Mouse (Mus musculus) CD4-positive naive resting alpha-beta T cell, adult 76 days (primary cell): ENCODE measurements around the gene Ccl4. TPM values are rescaled to one million over a fixed set of nuclear protein-coding genes. Genes with fewer than 3 reads are reported as not detected.

Experiments used
- total RNA-seq: library from RNA; stranded (reverse); gene quantifications from one replicate; pipeline ENCODE4 v1.2.4, GENCODE M21; 2023

The Ccl4 gene
- total RNA-seq = 11.0 TPM

DNA sequence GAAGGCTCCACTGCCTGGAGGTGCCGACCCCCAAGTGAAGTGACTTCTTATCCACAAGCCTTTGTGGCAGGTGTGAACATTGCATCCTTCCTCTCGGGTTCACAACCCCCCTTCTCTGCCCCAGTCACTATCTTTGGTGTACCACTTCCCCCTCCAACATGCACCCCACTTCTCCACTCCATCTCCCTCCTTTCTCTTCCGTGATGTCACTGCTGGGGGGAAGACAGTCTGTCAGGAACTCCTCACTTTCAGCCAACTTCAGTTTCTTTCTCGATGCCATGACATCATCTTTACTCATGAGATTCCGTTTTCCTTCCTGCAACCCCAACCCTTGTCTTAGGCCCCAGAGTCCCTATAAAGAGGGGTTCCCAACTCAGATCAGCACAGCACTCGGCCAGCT is at the start of gene Ccl4:
Gene Ccl4, plus strand, starts transcription at position 381 of the 400 bp plus-strand sequence.

DNA sequence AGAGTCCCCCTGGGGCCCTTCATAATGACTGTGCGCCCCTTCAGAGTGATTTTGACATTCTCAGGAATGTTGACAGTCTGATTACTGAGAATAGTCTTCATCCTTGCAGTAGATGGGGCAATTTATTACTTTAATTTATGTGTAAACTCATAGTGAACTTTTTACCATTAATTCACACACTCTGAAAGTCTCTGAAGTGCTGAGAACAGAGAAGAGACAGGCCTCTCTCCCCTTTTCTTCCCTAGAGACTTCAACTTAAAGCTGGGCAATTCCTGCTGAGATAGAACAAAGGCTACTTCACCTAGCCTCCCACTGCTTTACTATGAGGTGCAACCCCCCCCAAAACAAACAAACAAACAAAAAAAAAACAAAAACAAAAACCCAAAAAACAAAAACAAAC is 16.9 kb upstream of the Ccl4 start, which contains the start of gene Rpl9-ps1:
Gene Rpl9-ps1, minus strand, starts transcription at position 101 of the 400 bp plus-strand sequence.

DNA sequence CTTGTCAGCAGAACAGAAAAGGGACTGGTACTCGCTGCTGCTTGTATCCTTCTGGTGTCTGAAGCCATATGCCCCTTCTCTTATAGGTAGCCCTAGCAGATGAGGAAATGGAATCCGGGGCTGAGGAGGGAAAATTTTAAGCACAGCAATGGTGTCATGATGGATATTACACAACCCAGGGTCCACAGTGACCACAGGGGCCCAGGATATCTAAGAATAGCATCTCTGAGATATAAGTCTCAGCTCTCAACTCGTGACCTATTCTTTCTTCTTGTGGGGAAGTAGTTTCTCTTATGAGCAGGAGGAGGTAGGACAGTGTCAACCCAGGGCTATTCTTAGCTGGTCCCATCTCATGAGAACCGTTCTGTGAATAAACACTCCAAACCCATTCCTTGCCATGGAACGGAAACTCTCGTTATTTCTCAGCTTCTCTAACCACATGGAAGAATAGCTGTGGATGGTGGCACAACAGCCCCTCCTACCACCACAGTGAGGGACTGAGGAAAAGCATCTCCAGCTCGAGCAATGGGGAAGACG is 13.0 kb upstream of the Ccl4 start, which contains the start of gene Ccl3:
Gene Ccl3, minus strand, starts transcription at position 51 of the 537 bp plus-strand sequence.

DNA sequence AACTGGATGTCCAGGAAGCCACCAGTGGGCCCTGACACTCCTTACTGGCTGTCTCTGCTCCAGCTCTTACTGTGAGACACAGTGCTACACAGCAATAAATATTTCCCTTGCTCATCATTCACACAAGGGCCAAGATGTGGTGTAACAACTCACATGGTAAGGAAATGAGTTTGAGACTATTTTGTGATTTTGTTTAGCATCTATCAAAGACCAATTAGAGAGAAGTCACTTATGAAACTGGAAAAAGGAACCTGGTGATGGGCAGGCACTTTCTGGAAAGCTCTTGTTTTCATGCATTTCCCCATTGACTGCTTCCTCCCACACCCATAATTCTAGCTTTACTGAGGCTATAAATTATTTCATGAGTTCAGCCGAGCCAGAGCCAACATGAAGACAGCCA is 41.3 kb downstream of the Ccl4 start, which contains the start of gene Wfdc17:
Gene Wfdc17, plus strand, starts transcription at position 287 of the 400 bp plus-strand sequence.

DNA sequence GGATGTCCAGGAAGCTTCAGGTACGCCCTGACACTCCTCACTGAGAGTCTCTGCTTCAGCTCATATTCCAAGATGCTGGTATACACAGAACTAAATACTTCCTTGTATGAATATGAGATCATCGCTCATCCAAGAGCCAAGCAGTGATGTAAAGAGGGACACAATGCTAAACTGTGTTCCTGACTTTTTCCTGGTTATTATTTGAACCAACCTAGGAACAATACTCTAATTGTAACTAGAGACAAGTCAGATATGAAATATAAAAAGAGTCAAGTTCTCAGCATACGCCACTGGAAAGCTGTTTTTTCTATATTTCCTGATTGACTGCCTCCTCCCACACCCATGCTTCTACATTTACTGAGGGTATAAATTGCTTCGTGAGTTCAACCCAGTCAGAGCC is 46.3 kb downstream of the Ccl4 start, which contains the start of gene Wfdc18:
Gene Wfdc18, plus strand, starts transcription at position 301 of the 400 bp plus-strand sequence.

Other genes starting within 250 kb of the Ccl4 start
- gene Gas2l2, start 233.1 kb upstream of the Ccl4 start, total RNA-seq = not detected
- not detected for gene 1700020L24Rik, start 224.9 kb upstream of the Ccl4 start, total RNA-seq
- gene Mmp28, start 199.5 kb upstream of the Ccl4 start, total RNA-seq = not detected
- 141 TPM for gene Taf15, start 189.5 kb upstream of the Ccl4 start, total RNA-seq
- gene Heatr9, start 140.4 kb upstream of the Ccl4 start, total RNA-seq = not detected
- gene Ccl5, start 132.1 kb upstream of the Ccl4 start, total RNA-seq = 52.5 TPM
- 0.44 TPM for gene Ccl9, start 83.9 kb upstream of the Ccl4 start, total RNA-seq
- 5.0 TPM for gene Ccl6, start 69.5 kb upstream of the Ccl4 start, total RNA-seq
- gene Rpl9-ps1, start 17.0 kb upstream of the Ccl4 start, total RNA-seq = not detected
- 12.7 TPM for gene Ccl3, start 13.2 kb upstream of the Ccl4 start, total RNA-seq
- not detected for gene Wfdc17, start 41.4 kb downstream of the Ccl4 start, total RNA-seq
- gene Wfdc18, start 46.4 kb downstream of the Ccl4 start, total RNA-seq = not detected
- gene Wfdc21, start 84.4 kb downstream of the Ccl4 start, total RNA-seq = not detected
- 39.2 TPM for gene Heatr6, start 91.1 kb downstream of the Ccl4 start, total RNA-seq
- not detected for gene Hnf1b, start 187.5 kb downstream of the Ccl4 start, total RNA-seq